Mouse (Mus musculus) thymus, postnatal 0 days (tissue): ENCODE results near the gene Plppr2. TPM values are rescaled to one million over a fixed set of nuclear protein-coding genes. Genes with fewer than 3 reads are reported as not detected.

ENCODE experiments used
- DNase-seq: peaks from one replicate; pipeline ENCODE4 v3.0.0-alpha.2; 2015; ENCODE audit warnings: low spot score
- polyA plus RNA-seq: library from polyadenylated mRNA; unstranded; fragments of >200 nt; fragmentation: Nextera tagmentation; extraction: Ambion mirVana; gene quantifications from 2 replicates; pipeline ENCODE4 v1.2.1, GENCODE M21; 2015

Gene Plppr2
- polyA plus RNA-seq, 1 experiment from 2014 or later: 0.36 TPM

DNA sequence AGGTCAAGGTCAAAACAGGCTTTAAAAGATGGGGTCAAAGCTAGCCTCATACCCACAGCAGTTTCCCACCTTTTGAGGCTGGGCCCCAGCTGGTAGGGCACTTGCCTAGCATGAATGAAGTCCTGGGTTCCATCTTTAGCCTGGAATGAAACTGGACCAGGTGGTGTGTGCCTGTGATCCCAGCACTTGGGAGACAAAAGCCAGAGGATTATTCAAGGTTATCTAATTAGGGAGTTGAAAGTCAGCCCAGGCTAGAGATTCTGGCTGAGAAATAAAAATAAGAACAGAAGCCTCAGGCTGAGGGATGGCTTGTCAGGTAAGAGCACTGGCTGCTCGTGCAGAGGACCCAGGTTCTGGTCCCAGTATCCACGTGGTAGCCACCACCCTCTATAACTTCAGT is 4.8 kb upstream of the Plppr2 start:
- DNase-seq: no peak

DNA sequence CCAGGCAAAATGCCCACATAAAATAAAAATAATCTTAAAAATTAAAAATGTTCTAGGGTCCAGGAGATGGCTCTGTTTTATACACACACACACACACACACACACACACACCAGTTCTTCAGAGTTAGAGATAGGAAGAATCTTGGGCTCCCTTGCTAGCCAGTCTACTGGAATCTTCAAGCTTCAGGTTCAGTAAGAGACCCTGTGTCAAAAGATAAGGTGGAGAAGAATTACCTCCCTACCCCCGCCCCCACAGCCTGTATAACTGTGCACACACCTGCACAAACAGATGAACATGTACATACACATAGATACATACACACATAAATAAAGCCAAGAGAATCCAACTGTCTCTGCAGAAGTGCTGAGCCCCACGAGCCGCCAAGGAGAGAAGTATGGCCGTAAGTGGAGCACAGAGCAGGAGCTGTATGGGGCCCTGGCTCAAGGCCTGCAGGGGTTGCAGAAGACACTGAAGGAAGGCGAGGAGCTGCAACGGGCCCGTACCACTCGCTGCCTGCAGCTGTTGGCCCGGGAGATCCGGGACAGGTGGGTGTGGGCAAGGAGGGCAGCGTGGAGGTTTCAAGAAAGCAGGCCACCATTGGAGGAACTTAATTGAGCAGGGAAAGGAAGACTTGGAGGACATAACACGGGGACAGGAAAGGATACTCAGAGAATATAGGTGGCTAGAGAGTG is 4.2 kb upstream of the Plppr2 start:
- no peak for DNase-seq

- DNase-seq: no peak
These were observed 2.8 kb upstream of the Plppr2 start for GRCm38 (mm10) chr9:21934021-21934420.

DNA sequence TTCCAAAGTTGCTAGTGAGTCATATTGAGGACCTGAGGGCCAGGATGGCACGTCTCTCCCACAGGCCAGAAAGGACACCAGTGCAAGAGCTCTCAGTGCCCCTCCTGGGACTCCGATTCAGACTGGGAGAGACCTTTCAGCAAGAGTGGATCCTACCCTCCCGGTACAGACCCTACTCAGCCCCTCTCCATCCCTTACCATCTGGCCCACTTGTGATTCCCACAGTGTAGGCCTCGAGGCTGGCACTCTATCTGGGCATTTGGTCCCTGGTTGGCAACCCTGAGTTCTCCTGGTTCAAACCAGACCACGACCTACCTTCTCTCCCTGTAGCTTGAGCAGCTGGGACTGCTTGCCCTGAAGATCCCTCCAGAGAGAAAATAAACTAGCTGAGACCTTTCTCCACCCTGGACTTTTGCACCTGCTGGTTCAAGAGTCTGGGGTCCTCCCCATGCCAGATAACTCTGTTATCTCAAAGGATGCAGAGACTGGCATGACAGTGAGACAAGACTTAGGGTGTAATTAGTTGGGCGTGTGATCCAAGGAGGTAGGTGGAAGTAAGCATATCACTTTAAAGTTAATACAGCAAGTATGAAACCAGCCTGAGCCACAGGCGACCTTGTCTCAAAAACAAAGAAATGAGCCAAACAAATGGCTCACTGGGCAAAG is 1.2 kb upstream of the Plppr2 start:
- no peak for DNase-seq

- DNase-seq: no peak
These were observed 910 bp downstream of the Plppr2 start for GRCm38 (mm10) chr9:21937711-21938175.

GRCm38 (mm10) chr9:21938234-21938855 is 1.5 kb downstream of the Plppr2 start:
- no peak for DNase-seq

DNA sequence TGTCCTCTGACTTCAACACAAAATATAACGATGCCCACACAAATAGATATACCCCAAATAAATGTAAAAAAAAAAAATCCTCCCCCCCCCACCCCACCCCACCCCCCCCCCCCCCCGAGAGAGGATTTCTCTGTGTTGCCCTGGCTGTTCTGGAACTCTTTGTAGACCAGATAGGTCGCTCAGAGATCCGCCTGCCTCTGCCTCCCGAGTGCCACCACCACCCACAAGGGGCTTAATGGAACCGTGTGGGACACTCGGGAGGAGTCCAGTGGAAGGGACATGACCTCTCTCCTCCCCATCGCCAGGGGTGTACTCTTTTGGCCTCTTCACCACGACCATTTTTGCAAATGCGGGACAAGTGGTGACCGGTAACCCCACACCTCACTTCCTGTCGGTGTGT is 6.2 kb downstream of the Plppr2 start:
- DNase-seq: no peak

DNA sequence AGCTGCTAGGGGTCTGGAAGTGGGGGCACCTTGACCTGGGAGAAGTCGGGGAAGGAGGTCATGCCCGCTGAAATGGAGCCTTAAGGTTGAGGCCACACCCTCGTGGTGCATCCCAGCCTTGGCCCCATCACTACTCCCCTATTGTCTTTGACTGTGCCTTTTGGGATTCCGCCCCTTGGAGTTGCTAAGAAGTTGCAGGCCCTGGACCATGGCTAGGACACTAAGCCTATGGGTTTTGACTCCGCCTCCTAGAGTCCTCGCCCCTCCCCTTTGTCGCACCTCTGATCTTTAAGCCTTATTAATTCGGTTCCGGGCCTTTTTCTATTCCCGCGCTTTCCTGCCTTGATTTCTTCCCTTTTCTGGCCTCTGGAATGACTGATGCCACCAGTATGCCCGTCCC is 6.8 kb downstream of the Plppr2 start:
- no peak for DNase-seq

DNA sequence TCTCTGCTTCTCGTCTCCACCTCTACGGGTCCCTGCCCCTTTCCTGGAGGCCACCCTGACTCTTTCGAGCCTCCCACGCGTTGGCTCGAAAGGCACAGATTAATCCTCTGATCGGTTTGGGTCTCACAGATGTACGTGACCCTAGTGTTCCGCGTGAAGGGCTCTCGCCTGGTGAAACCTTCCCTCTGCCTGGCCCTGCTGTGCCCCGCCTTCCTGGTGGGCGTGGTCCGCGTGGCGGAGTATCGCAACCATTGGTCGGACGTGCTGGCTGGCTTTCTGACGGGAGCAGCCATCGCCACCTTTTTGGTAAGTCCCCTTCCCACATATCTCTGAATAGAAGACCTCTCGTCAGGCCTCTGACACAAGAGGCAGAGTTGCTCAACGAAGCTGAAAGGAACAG is 7.4 kb downstream of the Plppr2 start:
- no peak for DNase-seq

DNA sequence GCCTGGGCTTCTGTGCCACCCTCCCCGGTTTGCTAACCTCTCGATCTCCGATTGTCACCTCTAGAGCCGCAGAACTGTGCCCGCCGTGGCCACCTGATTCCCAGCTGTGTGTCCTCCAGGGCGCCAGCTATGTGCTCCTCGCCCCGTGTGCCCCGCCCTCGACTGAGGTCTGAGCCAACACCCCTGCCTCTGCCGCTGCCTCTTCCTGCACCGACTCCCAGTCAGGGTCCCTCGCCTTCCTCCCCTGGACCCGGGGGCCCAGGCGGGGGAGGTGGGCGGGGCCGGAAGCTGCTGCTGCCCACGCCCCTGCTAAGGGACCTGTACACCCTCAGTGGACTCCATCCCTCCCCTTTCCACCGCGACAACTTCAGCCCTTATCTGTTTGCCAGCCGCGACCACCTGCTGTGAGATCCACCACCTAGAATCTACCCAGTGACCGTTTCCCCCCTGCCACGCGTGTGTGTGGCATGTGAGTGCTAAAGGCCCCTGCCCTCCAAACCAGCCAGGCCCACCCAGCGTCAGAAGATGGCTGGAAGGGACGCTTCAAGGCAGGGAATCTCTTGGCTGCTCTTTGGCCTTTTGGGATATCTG is 10.8 kb downstream of the Plppr2 start:
- no peak for DNase-seq

DNA sequence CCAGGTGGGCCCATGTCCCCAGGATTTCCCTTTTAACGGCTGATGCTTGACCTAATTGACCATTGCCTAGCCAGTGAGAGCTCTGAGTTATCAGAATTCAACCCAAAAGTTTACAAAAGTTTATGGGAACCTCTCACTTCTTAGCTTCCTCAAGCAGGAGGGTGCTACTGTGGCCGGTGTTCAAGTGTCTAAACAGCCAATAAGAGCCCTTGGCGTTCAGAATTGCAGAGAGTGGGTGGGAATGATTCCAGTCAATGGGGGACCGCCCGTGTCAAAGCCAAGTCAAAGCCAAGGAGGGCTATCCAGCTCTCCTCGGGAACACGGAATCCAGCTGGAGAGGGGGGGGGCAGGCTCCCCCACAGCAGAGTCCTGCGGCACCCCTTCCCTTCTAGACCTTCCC is 11.3 kb downstream of the Plppr2 start:
- DNase-seq: no peak

DNA sequence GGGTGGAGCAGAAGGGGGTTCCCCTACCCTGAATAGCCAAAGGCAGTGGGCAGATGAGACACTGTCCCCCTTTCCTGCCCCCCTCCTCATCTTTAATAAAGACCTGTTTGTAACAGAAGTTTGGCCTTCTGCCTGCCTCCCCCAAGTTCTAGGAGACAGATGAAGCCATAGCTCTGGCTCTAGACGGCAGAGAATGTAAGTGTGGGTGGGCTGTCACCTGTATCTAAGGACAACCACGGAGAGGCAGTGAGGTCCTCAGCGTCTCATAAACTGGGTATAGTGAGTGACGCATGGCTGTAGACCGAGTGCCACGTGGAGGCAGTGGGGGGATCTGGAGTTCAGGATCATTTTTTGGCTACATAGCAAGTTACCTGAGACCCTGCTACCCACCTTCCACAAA is 12.0 kb downstream of the Plppr2 start:
- DNase-seq: no peak

DNA sequence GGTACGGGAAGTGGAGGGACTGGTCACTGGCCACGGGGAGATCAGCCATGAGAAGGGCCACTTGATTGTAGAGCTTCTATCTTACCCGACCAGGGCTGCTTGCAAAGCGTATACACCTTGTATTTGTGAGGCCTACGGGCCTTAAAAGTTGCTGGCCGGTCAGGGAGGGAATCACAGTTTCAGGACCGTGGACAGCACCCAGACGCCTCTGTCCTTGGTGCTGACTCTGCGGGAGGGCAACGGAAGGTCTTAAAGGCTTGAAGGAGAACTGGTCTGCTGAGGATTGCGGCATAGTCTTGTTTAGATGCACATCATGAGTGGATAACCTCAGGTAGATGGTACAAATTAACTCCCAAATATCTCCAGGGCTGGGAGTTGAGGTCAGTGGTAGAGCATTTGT is 13.5 kb downstream of the Plppr2 start:
- peak; percentile 77 for DNase-seq

DNA sequence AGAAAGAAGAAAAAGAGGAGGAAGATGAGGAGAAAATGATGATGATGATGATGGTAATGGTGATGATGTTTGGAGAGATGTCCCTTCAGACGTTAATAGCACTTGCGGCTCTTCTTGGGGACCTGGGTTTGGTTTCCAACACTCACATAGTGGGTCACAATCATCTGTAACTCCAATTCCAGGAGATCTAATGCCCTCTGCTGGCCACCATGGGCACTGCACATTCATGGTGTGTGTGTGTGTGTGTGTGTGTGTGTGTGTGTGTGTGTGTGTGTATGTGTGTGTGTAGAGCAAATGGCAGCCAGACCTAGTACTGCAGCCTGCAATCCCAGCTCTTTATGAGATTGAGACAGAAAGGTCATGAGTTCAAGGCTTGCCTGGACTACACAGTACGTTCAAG is 15.1 kb downstream of the Plppr2 start:
- DNase-seq: no peak

- no peak for DNase-seq
These were observed 16.8 kb downstream of the Plppr2 start for GRCm38 (mm10) chr9:21953600-21953999.

GRCm38 (mm10) chr9:21954635-21955034 is 17.8 kb downstream of the Plppr2 start:
- no peak for DNase-seq

DNA sequence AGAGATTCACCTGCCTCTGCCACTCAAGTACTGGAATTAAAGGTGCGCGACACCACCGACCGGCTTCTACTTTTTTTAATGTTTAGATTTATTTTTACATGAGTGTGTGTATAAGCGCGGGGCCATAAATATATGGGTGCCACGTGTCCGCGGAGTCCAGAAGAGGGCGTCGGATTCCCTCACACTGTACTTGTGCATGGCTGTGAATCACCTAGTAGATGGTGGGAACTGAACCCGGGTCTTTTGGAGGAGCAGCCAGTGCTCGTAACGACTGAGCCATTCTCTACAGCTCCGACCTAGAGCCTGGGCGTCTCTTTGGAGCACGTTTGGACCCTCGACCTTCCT is 18.4 kb downstream of the Plppr2 start:
- DNase-seq: no peak

GRCm38 (mm10) chr9:21955570-21956281 is 18.9 kb downstream of the Plppr2 start, which contains the start of gene Swsap1:
TSS of gene Swsap1 (plus strand) at chr9:21955755.
- DNase-seq: peak; percentile 99

- DNase-seq: no peak
These were observed 21.5 kb downstream of the Plppr2 start for GRCm38 (mm10) chr9:21958372-21958771.

- no peak for DNase-seq
These were observed 22.4 kb downstream of the Plppr2 start for GRCm38 (mm10) chr9:21959244-21959643.

DNA sequence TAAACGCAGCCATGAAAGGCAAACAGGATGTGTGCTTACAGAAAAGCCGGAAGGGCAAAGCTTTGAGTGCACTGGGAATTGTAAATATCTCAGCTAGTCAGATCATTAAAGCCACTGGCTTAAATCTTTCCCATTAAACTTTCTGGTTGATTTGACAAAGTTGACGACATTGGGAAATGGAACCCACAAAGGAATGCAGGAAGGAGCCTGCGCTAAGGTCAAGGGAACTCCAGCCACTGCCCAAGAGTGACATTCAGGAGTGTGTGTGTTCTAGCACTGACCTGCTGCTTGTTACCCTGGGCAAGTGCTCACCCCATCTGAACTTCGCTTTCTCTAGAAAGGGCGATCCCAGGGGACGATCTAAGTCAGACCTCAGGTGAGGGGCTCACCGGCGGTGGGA is 23.3 kb downstream of the Plppr2 start:
- no peak for DNase-seq
